Mouse (Mus musculus) spleen, postnatal 14 days (tissue): Measurements from ENCODE around the gene E430018J23Rik.
"Not testable (repeated sequence)": the region's sequence is repeated elsewhere in the genome, so short reads cannot be mapped to it uniquely, and the experiment has no call there.

ENCODE experiments used
- DNase-seq, 2 experiments: peaks; one replicate each; pipeline ENCODE4 v3.0.0; 2021 to 2022; ENCODE audit warnings: low spot score in 2 of 2

E430018J23Rik gene

GRCm38 (mm10) chr7:127378310-127378921 is 15.0 kb downstream of the E430018J23Rik start:
- DNase-seq = no peak

GRCm38 (mm10) chr7:127375271-127376245 is 17.9 kb downstream of the E430018J23Rik start, which contains the start of gene Zfp747:
Gene Zfp747, minus strand, starts transcription at chr7:127376050.
- peak; percentile 90 for DNase-seq

- DNase-seq = not testable (repeated sequence)
These were observed 21.6 kb downstream of the E430018J23Rik start for GRCm38 (mm10) chr7:127371870-127372269.

- no peak for DNase-seq
These were observed 22.2 kb downstream of the E430018J23Rik start for GRCm38 (mm10) chr7:127371213-127371612.

- DNase-seq = no peak
These were observed 27.2 kb downstream of the E430018J23Rik start for GRCm38 (mm10) chr7:127366249-127366648.

- no peak for DNase-seq
These were observed 29.3 kb downstream of the E430018J23Rik start for GRCm38 (mm10) chr7:127364166-127364565.

GRCm38 (mm10) chr7:127363475-127363921 is 29.9 kb downstream of the E430018J23Rik start:
- DNase-seq = no peak

GRCm38 (mm10) chr7:127362418-127362817 is 31.0 kb downstream of the E430018J23Rik start:
- DNase-seq = not testable (repeated sequence)

GRCm38 (mm10) chr7:127361449-127361848 is 32.0 kb downstream of the E430018J23Rik start:
- no peak for DNase-seq

GRCm38 (mm10) chr7:127360265-127360664 is 33.2 kb downstream of the E430018J23Rik start:
- no peak for DNase-seq

- no peak for DNase-seq
These were observed 35.0 kb downstream of the E430018J23Rik start for GRCm38 (mm10) chr7:127358472-127358871.

GRCm38 (mm10) chr7:127357871-127358270 is 35.6 kb downstream of the E430018J23Rik start:
- no peak for DNase-seq

- DNase-seq = no peak
These were observed 37.6 kb downstream of the E430018J23Rik start for GRCm38 (mm10) chr7:127355796-127356195.

- DNase-seq = no peak
These were observed 42.0 kb downstream of the E430018J23Rik start for GRCm38 (mm10) chr7:127351230-127352004.

- no peak for DNase-seq
These were observed 46.8 kb downstream of the E430018J23Rik start for GRCm38 (mm10) chr7:127346676-127347075.

GRCm38 (mm10) chr7:127345512-127346325 is 47.7 kb downstream of the E430018J23Rik start, which contains the start of gene Zfp768:
Gene Zfp768, minus strand, starts transcription at chr7:127345589.
- DNase-seq = peak; percentile 81 to 82

GRCm38 (mm10) chr7:127345092-127345491 is 48.3 kb downstream of the E430018J23Rik start:
- DNase-seq = peak in 1 of 2 experiments; percentile 15

GRCm38 (mm10) chr7:127344371-127344770 is 49.1 kb downstream of the E430018J23Rik start:
- DNase-seq = no peak

GRCm38 (mm10) chr7:127343351-127344019 is 49.9 kb downstream of the E430018J23Rik start:
- DNase-seq = no peak

GRCm38 (mm10) chr7:127342888-127343287 is 50.5 kb downstream of the E430018J23Rik start:
- DNase-seq = no peak
